Mouse (Mus musculus) effector memory CD4-positive, alpha-beta T cell, adult 5 months (primary cell): ENCODE data around the gene Cep104. TPM values are rescaled to one million over a fixed set of nuclear protein-coding genes. Genes with fewer than 3 reads are reported as not detected.

Experiments used
- polyA plus RNA-seq: library from polyadenylated mRNA; unstranded; fragments of 100-300 nt; shearing (Covaris generic); gene quantifications from one replicate; pipeline ENCODE4 v1.2.1, GENCODE M21; 2017

Cep104 gene
- 11.8 TPM for polyA plus RNA-seq

GRCm38 (mm10) chr4:153974431-153975291, at the start of gene Cep104, which contains the start of gene Dffb:
TSS of gene Cep104 (plus strand) at chr4:153975194.
TSS of gene Dffb (minus strand) at chr4:153975126.

GRCm38 (mm10) chr4:153956569-153957405, 18.2 kb upstream of the Cep104 start, which contains the start of gene A430005L14Rik:
TSS of gene A430005L14Rik (plus strand) at chr4:153957237.

GRCm38 (mm10) chr4:154011646-154012089, 36.7 kb downstream of the Cep104 start, which contains the start of gene Lrrc47:
TSS of gene Lrrc47 (plus strand) at chr4:154011731.

GRCm38 (mm10) chr4:154025641-154026440, 50.8 kb downstream of the Cep104 start, which contains the start of gene Smim1:
TSS of gene Smim1 (minus strand) at chr4:154026230.

GRCm38 (mm10) chr4:154042577-154042976, 67.6 kb downstream of the Cep104 start, which contains the start of gene Ccdc27:
TSS of gene Ccdc27 (minus strand) at chr4:154042677.

Other genes starting within 250 kb of the Cep104 start
- 34.3 TPM for gene A430005L14Rik, start 18.0 kb upstream of the Cep104 start, polyA plus RNA-seq
- gene Dffb, start 68 bp upstream of the Cep104 start, polyA plus RNA-seq, result 20.4 TPM
- 38.4 TPM for gene Lrrc47, start 36.5 kb downstream of the Cep104 start, polyA plus RNA-seq
- 0.56 TPM for gene Smim1, start 51.0 kb downstream of the Cep104 start, polyA plus RNA-seq
- not detected for gene Ccdc27, start 67.5 kb downstream of the Cep104 start, polyA plus RNA-seq
- not detected for gene Trp73, start 165.0 kb downstream of the Cep104 start, polyA plus RNA-seq
- 22.2 TPM for gene Wrap73, start 167.2 kb downstream of the Cep104 start, polyA plus RNA-seq
- gene Tprgl, start 185.5 kb downstream of the Cep104 start, polyA plus RNA-seq, result 356 TPM
- gene Megf6, start 195.5 kb downstream of the Cep104 start, polyA plus RNA-seq, result not detected